Mouse (Mus musculus) CD4-positive, CD25-positive, alpha-beta regulatory T cell, adult 2 months (primary cell): Measurements from ENCODE around the gene Ssr1.

Experiments
- DNase-seq: peaks from one replicate; pipeline ENCODE4 v3.0.0-alpha.2; 2012; ENCODE audit warnings: low read depth, low spot score

Gene Ssr1

GRCm38 (mm10) chr13:37993704-37994404, at the start of gene Ssr1:
Gene Ssr1, minus strand, starts transcription at chr13:37994217.
- peak; percentile 97 for DNase-seq

- peak; percentile 69 for DNase-seq
These were observed 43.8 kb upstream of the Ssr1 start for GRCm38 (mm10) chr13:38037811-38038210.

- peak; percentile 99 for DNase-seq
These were observed 43.1 kb upstream of the Ssr1 start, which contains the start of gene Cage1 for GRCm38 (mm10) chr13:38037044-38037687. Gene Cage1, minus strand, starts transcription at chr13:38037069.

GRCm38 (mm10) chr13:38036343-38037043, 42.5 kb upstream of the Ssr1 start, which contains the start of gene Riok1:
Gene Riok1, plus strand, starts transcription at chr13:38036995.
- peak; percentile 25 for DNase-seq

GRCm38 (mm10) chr13:38028407-38028806, 34.4 kb upstream of the Ssr1 start:
- no peak for DNase-seq

GRCm38 (mm10) chr13:38027618-38028248, 33.7 kb upstream of the Ssr1 start:
- DNase-seq: no peak

GRCm38 (mm10) chr13:38025874-38026273, 31.9 kb upstream of the Ssr1 start:
- peak; percentile 38 for DNase-seq

- DNase-seq: no peak
These were observed 24.8 kb upstream of the Ssr1 start for GRCm38 (mm10) chr13:38018791-38019190.

- DNase-seq: no peak
These were observed 21.6 kb upstream of the Ssr1 start for GRCm38 (mm10) chr13:38015591-38015990.

- DNase-seq: no peak
These were observed 18.4 kb upstream of the Ssr1 start for GRCm38 (mm10) chr13:38012436-38012835.

- DNase-seq: peak; percentile 58
These were observed 16.5 kb upstream of the Ssr1 start for GRCm38 (mm10) chr13:38010444-38010910.

GRCm38 (mm10) chr13:38009721-38010408, 15.8 kb upstream of the Ssr1 start:
- DNase-seq: no peak

- no peak for DNase-seq
These were observed 14.0 kb upstream of the Ssr1 start for GRCm38 (mm10) chr13:38007972-38008371.

GRCm38 (mm10) chr13:38002461-38002860, 8.4 kb upstream of the Ssr1 start:
- peak; percentile 12 for DNase-seq

- no peak for DNase-seq
These were observed 5.7 kb upstream of the Ssr1 start for GRCm38 (mm10) chr13:37999713-38000112.

- DNase-seq: no peak
These were observed 360 bp upstream of the Ssr1 start for GRCm38 (mm10) chr13:37994405-37994749.

GRCm38 (mm10) chr13:37993376-37993703, 677 bp downstream of the Ssr1 start:
- DNase-seq: no peak

GRCm38 (mm10) chr13:37992638-37993371, 1.2 kb downstream of the Ssr1 start:
- peak; percentile 12 for DNase-seq

- DNase-seq: no peak
These were observed 4.3 kb downstream of the Ssr1 start for GRCm38 (mm10) chr13:37989701-37990100.

GRCm38 (mm10) chr13:37986166-37986565, 7.9 kb downstream of the Ssr1 start:
- DNase-seq: no peak

- DNase-seq: no peak
These were observed 13.0 kb downstream of the Ssr1 start for GRCm38 (mm10) chr13:37981063-37981462.
